Mouse (Mus musculus): Measurements from ENCODE around the gene Usp39.

DNA sequence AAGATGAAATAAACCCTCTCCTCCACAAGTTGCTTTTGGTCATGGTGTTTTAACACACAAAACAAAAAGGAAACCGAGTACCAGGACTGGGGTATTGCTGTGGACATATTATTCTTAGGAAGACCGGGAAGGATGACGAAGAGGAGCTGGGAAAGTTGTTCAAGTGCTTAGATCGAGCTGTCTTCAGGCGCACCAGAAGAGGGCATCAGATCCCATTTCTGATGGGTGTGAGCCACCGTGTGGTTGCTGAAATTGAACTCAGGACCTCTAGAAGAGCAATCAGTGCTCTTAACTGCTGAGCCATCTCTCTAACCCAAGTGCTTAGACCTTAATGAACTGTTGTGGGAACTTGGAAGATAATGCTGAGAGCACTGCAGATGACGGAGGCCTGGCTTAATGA is 19.0 kb upstream of the Usp39 start:
- TF ChIP-seq CTCF (IDR thresholded peaks at IDR 0.05; ENCODE audit: low read depth, low read length) (no peak), POLR2A (IDR thresholded peaks at IDR 0.05; ENCODE audit: borderline replicate concordance, low read depth, low read length) (no peak)
